Mouse (Mus musculus) gastrocnemius, adult 2 months (tissue): ENCODE measurements around the gene Hdac7. TPM values are rescaled to one million over a fixed set of nuclear protein-coding genes. Genes with fewer than 3 reads are reported as not detected.

Source experiments
- DNase-seq: peaks from one replicate; pipeline ENCODE4 v3.0.0; 2022
- H3K27ac ChIP-seq: fragments of 200-600 bp; 2 replicates; pipeline ENCODE4 v1.8.1; 2022; ENCODE audit warnings: mild to moderate bottlenecking
- H3K4me3 ChIP-seq: fragments of 200-600 bp; 2 replicates; pipeline ENCODE4 v1.8.1; 2022; ENCODE audit warnings: mild to moderate bottlenecking, moderate library complexity
- CTCF ChIP-seq: fragments of 200-600 bp; IDR thresholded peaks from 2 replicates; pipeline ENCODE4 v1.8.1; 2022; ENCODE audit warnings: antibody characterized with exemption, mild to moderate bottlenecking, moderate library complexity
- intact Hi-C: fragments of 180-260 bp; cut with DNase I; formaldehyde crosslinking; loops from one replicate; pipeline ENCODE4 v1.15.1; 2025
- total RNA-seq, 2 experiments: library from RNA; stranded (reverse); gene quantifications; 2 replicates each; pipeline ENCODE4 v1.2.3; 2021

Gene Hdac7
- total RNA-seq, 2 experiments from 2014 or later, result 10.2 to 11.6 TPM

DNA sequence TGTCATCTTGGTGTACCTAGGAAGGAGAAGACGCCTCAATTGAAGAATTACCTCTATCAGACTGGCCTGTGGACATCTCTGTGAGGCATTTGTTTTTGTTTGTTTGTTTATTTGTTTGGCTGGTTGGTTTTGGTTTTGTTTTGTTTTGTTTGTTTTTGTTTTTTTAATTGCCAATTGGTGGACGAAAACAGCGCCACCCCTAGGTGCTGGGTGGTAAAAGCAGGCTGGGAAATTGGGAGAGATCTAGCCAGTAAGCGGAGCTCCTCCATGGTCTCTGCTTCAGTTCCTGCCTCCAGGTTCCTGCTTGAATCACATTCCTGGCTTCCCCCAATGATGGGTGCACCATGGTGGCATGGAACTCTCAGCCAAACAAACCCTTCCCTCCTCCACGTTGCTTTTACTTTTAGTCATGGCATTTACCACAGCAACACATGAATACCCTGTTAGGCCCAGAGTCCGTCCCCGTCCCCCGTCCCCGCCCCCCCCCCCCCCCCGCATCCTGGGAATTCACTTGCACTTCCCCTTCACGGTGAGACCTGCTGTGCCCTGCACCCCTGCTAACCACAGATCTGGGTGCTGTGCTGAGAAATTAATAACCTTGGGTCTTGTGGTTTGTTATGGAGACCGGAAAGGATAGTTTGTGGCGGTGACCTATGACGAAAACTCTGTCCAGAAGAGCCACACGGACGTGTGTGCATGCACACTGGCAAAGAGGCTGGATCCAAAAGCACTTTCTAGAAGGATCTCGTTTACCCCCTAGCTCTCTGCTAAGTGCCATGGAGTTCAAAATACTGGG is 27.9 kb downstream of the Hdac7 start:
- Histone ChIP-seq H3K27ac (peak overlapping the region; percentile 20; the same call in 1 of the 2 replicates), H3K4me3 (no peak overlapping the region)
- intact Hi-C loops, result no loop called here
- peak; percentile 5 for DNase-seq
- TF ChIP-seq CTCF, result peak; percentile 13; the same call in 1 of the 2 replicates

GRCm38 (mm10) chr15:97815254-97815653 is 29.0 kb downstream of the Hdac7 start:
- peak overlapping the region; percentile 34; the same call in 1 of the 2 replicates for H3K4me3 ChIP-seq
- DNase-seq, result no peak
- no peak for TF ChIP-seq CTCF
- intact Hi-C loops, result no loop called here
- peak overlapping the region; percentile 85 for H3K27ac ChIP-seq

DNA sequence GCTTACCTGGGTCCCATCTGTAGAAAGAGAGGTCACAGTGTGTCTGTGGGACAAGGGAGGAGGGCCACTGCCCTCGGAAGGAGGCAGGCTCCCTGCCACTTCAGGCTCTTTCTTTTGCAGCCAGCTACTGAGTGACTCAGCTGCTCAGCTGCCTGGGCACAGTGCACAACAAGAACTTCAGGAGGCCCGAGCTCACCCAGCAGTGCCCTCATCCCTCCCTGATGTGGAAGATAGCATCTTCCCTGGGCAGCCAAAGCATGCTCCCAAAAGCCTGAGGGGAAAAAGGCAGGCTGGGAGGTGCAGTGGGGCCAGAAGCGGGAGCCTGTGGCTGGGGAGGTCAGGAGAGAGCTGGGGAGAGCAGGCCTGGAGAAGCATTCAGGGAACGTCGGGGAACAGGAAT is 29.6 kb downstream of the Hdac7 start:
- no peak for DNase-seq
- peak overlapping the region; percentile 34 for H3K4me3 ChIP-seq
- H3K27ac ChIP-seq, result peak overlapping the region; percentile 85
- no peak for TF ChIP-seq CTCF
- intact Hi-C loops, result no loop called here

- no peak for TF ChIP-seq CTCF
- peak overlapping the region; percentile 85 for H3K27ac ChIP-seq
- peak overlapping the region; percentile 52 for H3K4me3 ChIP-seq
- DNase-seq, result peak; percentile 81
- intact Hi-C loops, result no loop called here
These were observed 30.7 kb downstream of the Hdac7 start for GRCm38 (mm10) chr15:97813452-97814204.

DNA sequence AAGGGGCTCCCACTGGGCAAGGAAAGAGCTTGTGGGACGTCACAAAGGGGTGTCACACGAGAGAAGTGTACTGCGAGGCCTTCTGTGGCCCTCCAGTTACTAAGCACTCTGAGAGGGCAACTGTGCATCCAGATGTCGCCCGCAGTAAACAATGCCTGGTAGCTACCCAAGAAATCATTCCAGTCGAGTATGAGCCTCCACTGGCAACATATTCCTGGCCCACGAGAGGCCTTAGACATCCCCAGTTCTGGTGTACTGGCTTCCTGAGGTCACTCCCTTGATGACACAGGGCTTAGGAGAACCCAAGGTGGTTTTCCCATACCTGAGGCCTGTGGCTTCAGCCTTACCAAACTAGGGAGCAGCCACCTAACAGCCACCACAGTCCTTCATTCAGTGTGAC is 31.4 kb downstream of the Hdac7 start:
- no peak for DNase-seq
- intact Hi-C loops, result loop anchor here (1.0 kb wide), 1 partner anchor 11 kb away; no protein-coding TSS in a partner anchor
- H3K27ac ChIP-seq, result peak overlapping the region; percentile 85
- TF ChIP-seq CTCF, result no peak
- peak overlapping the region; percentile 52 for H3K4me3 ChIP-seq

- peak; percentile 95 for DNase-seq
- no peak for TF ChIP-seq CTCF
- H3K4me3 ChIP-seq, result peak overlapping the region; percentile 52
- peak overlapping the region; percentile 85 for H3K27ac ChIP-seq
- intact Hi-C loops, result loop anchor here (1.0 kb wide), 1 partner anchor 12 kb away; no protein-coding TSS in a partner anchor
These were observed 32.2 kb downstream of the Hdac7 start for GRCm38 (mm10) chr15:97812126-97812525.

DNA sequence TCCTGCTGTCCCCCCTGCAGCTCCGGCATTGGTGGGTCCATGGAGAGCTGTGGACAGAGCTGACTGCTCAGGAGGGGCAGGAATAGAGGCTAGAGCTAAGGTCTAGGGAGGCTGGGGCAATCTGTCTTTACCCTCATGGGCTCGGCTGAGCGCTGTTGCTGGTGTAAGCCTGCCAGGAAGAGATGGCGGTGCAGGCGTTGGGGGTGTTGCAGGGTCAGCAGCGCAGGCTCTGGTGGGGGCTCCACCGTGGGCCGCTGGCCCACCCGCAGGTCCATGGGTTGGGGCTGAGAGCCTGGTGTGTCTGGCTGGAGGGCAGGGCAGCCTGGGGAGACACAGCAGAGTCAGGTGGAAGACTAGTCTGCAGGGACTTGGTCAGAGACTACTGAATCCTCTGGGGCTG is 33.0 kb downstream of the Hdac7 start:
- H3K4me3 ChIP-seq, result no peak overlapping the region
- peak overlapping the region; percentile 85 for H3K27ac ChIP-seq
- DNase-seq, result no peak
- intact Hi-C loops, result no loop called here
- no peak for TF ChIP-seq CTCF

GRCm38 (mm10) chr15:97810399-97810798 is 33.9 kb downstream of the Hdac7 start:
- no peak for TF ChIP-seq CTCF
- Histone ChIP-seq H3K4me3 (no peak overlapping the region), H3K27ac (no peak overlapping the region; the same call in 1 of the 2 replicates)
- DNase-seq, result no peak
- intact Hi-C loops, result loop anchor here (1.0 kb wide), 1 partner anchor 39 kb away; no protein-coding TSS in a partner anchor

GRCm38 (mm10) chr15:97809942-97810341 is 34.4 kb downstream of the Hdac7 start:
- intact Hi-C loops, result loop anchor here (1.0 kb wide), 1 partner anchor 39 kb away; no protein-coding TSS in a partner anchor
- peak; percentile 73 for TF ChIP-seq CTCF

DNA sequence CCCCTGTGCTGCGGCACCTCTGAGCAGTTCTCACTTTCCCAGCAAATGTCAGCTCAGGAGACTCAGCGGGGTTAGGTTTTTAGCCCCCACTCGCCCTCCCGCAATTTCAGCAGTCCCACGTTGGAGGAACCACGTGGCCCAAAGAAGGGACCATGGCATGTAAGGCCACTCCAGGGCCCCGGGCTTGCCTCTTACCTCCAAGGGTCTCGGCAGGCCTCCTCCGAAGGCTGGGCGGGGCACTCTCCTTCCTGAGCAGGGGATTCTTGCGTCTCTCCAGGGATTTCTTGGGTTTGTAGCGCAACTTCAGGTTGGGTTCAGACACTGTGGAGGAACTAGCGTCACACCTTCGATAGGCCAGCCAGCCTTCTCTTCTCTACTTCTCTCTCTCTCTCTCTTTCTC is 35.1 kb downstream of the Hdac7 start:
- intact Hi-C loops, result no loop called here
- no peak for DNase-seq
- no peak for TF ChIP-seq CTCF
- Histone ChIP-seq H3K4me3 (no peak overlapping the region), H3K27ac (no peak overlapping the region)

More at GRCm38 (mm10) chr15:97809942-97810341, 34.4 kb downstream of the Hdac7 start:
- peak; percentile 73 for DNase-seq
- H3K4me3 ChIP-seq, result no peak overlapping the region
- peak overlapping the region; percentile 6; the same call in 1 of the 2 replicates for H3K27ac ChIP-seq

GRCm38 (mm10) chr15:97808532-97808931 is 35.8 kb downstream of the Hdac7 start:
- DNase-seq, result no peak
- intact Hi-C loops, result no loop called here
- no peak for TF ChIP-seq CTCF
- no peak overlapping the region for H3K4me3 ChIP-seq
- H3K27ac ChIP-seq, result no peak overlapping the region

DNA sequence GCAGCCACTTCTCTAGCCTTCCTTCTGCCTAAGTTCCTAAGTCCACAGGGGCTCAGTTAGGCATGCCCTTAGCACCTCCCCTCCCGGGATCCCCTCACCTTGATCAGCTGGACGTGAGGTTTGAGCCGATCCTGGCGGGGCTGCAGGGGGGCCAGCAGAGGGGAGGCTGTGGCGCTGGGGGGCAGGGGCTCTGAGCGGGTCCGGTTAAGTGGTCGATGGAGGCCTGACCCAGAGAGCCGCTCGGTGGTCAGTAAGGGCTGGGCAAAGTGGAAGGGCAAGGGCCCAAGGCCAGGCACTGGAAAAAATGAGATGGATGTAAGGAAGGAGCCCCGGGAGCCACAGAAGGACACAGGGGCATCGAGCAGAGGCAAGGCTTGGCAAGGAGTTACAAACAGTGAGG is 36.4 kb downstream of the Hdac7 start:
- DNase-seq, result no peak
- H3K27ac ChIP-seq, result no peak overlapping the region
- intact Hi-C loops, result no loop called here
- TF ChIP-seq CTCF, result no peak
- no peak overlapping the region for H3K4me3 ChIP-seq

DNA sequence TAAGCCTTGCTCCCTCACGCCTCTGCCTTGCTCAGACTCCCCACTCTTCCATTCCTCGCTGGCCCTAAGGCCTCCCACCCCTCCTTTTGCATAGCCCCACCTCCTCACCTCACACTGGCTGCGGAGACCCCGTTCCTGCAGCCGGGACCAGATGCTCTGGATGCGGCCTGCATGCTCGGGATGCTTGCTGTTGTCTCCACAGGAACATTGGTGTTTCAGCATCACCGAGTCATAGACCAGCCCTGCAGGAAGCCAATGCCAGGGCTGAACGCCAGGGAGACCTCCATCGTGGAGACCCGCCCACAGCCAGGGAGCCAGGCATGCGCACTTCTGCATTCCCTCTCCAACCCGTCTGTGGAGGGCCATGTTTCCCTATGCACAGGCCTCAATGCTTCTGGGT is 41.7 kb downstream of the Hdac7 start:
- Histone ChIP-seq H3K4me3 (no peak overlapping the region), H3K27ac (no peak overlapping the region)
- peak; percentile 61 for DNase-seq
- no peak for TF ChIP-seq CTCF
- intact Hi-C loops, result no loop called here
